17 mouse cellular contexts compared by ENCODE assay signal in the genomic region with DNA sequence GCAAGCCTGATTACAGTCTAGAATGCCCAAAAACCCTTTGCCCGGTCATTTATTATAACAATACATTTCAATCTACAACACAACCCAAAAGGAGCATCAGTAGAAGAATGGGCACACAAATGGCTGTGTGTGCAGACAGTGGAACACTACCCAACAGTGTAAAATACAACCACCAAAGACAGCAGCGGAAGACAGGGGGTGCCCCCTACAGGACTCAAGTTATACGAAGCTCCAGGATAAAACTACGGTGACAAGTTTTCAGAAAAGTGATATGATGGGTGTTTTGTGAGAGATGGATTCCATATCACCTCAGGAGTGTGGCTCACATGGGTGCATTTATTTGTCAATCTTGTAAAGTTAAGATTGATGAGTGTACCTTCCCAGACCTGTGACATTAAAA. TPM values are rescaled to one million over a fixed set of nuclear protein-coding genes. Genes with fewer than 3 reads are reported as not detected.
DNase-seq lines count a peak whose midpoint lies in the region; ATAC-seq and TF ChIP-seq lines count a peak whose summit lies in the region.
"Had no signal": no experiment of that assay in that cellular context is flagged by ENCODE, and none has a peak within 500 bp of the region (broad histone marks: within the 10 kb centered on the region; RNA-seq: fewer than 3 reads in every experiment).

No protein-coding gene starts in this region.

- intact Hi-C loops in gastrocnemius, adult 2 months (cut with DNase I): no loop called here
- intact Hi-C loops in gastrocnemius, postnatal 14 days (cut with DNase I; ENCODE audit: low total_unique reads): no loop called here

- H3K36me3 ChIP-seq in kidney, adult 2 months (ENCODE audit: control insufficient read depth, insufficient read depth, low read length): no peaks in the 10 kb centered on the region
- no peaks in the 10 kb centered on the region for H3K36me3 ChIP-seq in lung, embryonic 15.5 days
- H3K36me3 ChIP-seq in hindbrain, postnatal 0 days (ENCODE audit: insufficient read depth, low read length): no peaks in the 10 kb centered on the region
- H3K36me3 ChIP-seq: hindbrain, embryonic 10.5 days; midbrain, embryonic 13.5 days; neural tube, embryonic 12.5 days had no signal

- TF ChIP-seq POLR2A in kidney, adult 2 months (IDR thresholded peaks at IDR 0.05; ENCODE audit: low read depth, low read length): no peak

- no peaks in the 10 kb centered on the region for H3K9me3 ChIP-seq in lung, embryonic 15.5 days
- H3K9me3 ChIP-seq in hindbrain, postnatal 0 days (ENCODE audit: low read length): no peaks in the 10 kb centered on the region
- H3K9me3 ChIP-seq: forebrain, embryonic 13.5 days; hindbrain, embryonic 10.5 days; midbrain, embryonic 13.5 days; neural tube, embryonic 12.5 days had no signal

- 96% methylated on average over 4 of the region's 4 CpGs for WGBS in kidney, adult 2 months
- over 99% methylated on average over 4 of the region's 4 CpGs for WGBS in lung, embryonic 15.5 days
- WGBS in hindbrain, postnatal 0 days: 94% methylated on average over 4 of the region's 4 CpGs

- H3K27ac ChIP-seq in gastrocnemius, adult 2 months: peak overlapping the region; percentile 84; the same call in 1 of the 2 replicates
- peak overlapping the region; percentile 53; the same call in 1 of the 2 replicates for H3K27ac ChIP-seq in kidney, adult 2 months (ENCODE audit: insufficient read depth, low read depth, low read length)
- H3K27ac ChIP-seq in lung, embryonic 15.5 days: peak overlapping the region; percentile 86
- no peak overlapping the region for H3K27ac ChIP-seq in hindbrain, postnatal 0 days
- H3K27ac ChIP-seq: forebrain, embryonic 13.5 days; hindbrain, embryonic 10.5 days; liver, embryonic 14.5 days; midbrain, embryonic 13.5 days; neural tube, embryonic 12.5 days had no signal

- ATAC-seq in lung, embryonic 15.5 days (ENCODE audit: borderline replicate concordance, extremely low read depth, low FRiP score, low TSS enrichment): no peak
- ATAC-seq in hindbrain, postnatal 0 days: no peak
- ATAC-seq: midbrain, embryonic 13.5 days had no signal

- no peak overlapping the region for H3K4me2 ChIP-seq in lung, embryonic 15.5 days
- H3K4me2 ChIP-seq in hindbrain, postnatal 0 days (ENCODE audit: low read depth, low read length): no peak overlapping the region
- H3K4me2 ChIP-seq: forebrain, embryonic 13.5 days; midbrain, embryonic 13.5 days; neural tube, embryonic 12.5 days had no signal

- no peak overlapping the region for H3K4me3 ChIP-seq in gastrocnemius, adult 2 months
- H3K4me3 ChIP-seq in kidney, adult 2 months (ENCODE audit: insufficient read depth, low read depth, low read length): no peak overlapping the region
- no peak overlapping the region for H3K4me3 ChIP-seq in lung, embryonic 15.5 days
- no peak overlapping the region for H3K4me3 ChIP-seq in hindbrain, postnatal 0 days (ENCODE audit: low read length)
- H3K4me3 ChIP-seq: forebrain, embryonic 13.5 days; hindbrain, embryonic 10.5 days; midbrain, embryonic 13.5 days; neural tube, embryonic 12.5 days had no signal

- H3K9ac ChIP-seq in lung, embryonic 15.5 days: no peak overlapping the region
- no peak overlapping the region for H3K9ac ChIP-seq in hindbrain, postnatal 0 days (replicated peaks; ENCODE audit: low read length)
- H3K9ac ChIP-seq: forebrain, embryonic 13.5 days; liver, embryonic 14.5 days; midbrain, embryonic 13.5 days; neural tube, embryonic 12.5 days had no signal

- H3K27me3 ChIP-seq in kidney, adult 2 months (replicated peaks; ENCODE audit: control insufficient read depth, insufficient read depth, low read length): no peaks in the 10 kb centered on the region
- no peaks in the 10 kb centered on the region for H3K27me3 ChIP-seq in lung, embryonic 15.5 days
- no peaks in the 10 kb centered on the region for H3K27me3 ChIP-seq in hindbrain, postnatal 0 days (ENCODE audit: insufficient read depth, low read length)
- H3K27me3 ChIP-seq: forebrain, embryonic 13.5 days; midbrain, embryonic 13.5 days; neural tube, embryonic 12.5 days had no signal

- peaks cover 7% of the 10 kb centered on the region; the same call in 1 of the 2 replicates for H3K4me1 ChIP-seq in kidney, adult 2 months (ENCODE audit: control insufficient read depth, insufficient read depth, low read length)
- H3K4me1 ChIP-seq in lung, embryonic 15.5 days: peaks cover 21% of the 10 kb centered on the region
- no peaks in the 10 kb centered on the region for H3K4me1 ChIP-seq in hindbrain, postnatal 0 days (ENCODE audit: insufficient read depth, low read length)
- H3K4me1 ChIP-seq: hindbrain, embryonic 10.5 days; midbrain, embryonic 13.5 days; neural tube, embryonic 12.5 days had no signal

- DNase-seq in gastrocnemius, adult 2 months: no peak
- no peak for DNase-seq in gastrocnemius, postnatal 14 days
- DNase-seq in kidney, adult 2 months: peak; percentile 14
- no peak for DNase-seq in kidney, postnatal 14 days
- DNase-seq in lung, adult 18-20 months: no peak
- DNase-seq in brain, adult 2 months (ENCODE audit: low read depth, low spot score): peak; percentile 7
- DNase-seq in hindbrain, postnatal 0 days (ENCODE audit: low spot score): no peak
- DNase-seq: right cerebral cortex, postnatal 4 days; thymus, postnatal 25 days had no signal

- TF ChIP-seq CTCF in gastrocnemius, adult 2 months (IDR thresholded peaks at IDR 0.05): peak; percentile 21; the same call in 1 of the 2 replicates
- 0 out of 2 replicates have a peak, but pooled peaks have one; percentile 20 for TF ChIP-seq CTCF in kidney, adult 2 months (conservative IDR thresholded peaks at IDR 0.05; ENCODE audit: insufficient read depth, insufficient read length, low read depth, low read length)
- TF ChIP-seq CTCF in hindbrain, postnatal 0 days (IDR thresholded peaks at IDR 0.05; ENCODE audit: low read depth): no peak

RNA-seq across cellular contexts. Expression of a gene that starts 38.6 kb away (rescaled TPM):
- 10 to 100 TPM in 1 of 2 experiments, 1 to 10 TPM in 1; 8.2 to 13.7 TPM for total RNA-seq in gastrocnemius, adult 2 months (2021)
- 1 to 10 TPM; 7.4 to 9.9 TPM for total RNA-seq in gastrocnemius, postnatal 14 days (2021)
- 0.78 and 0.90 TPM in 2 replicates for polyA plus RNA-seq in kidney, adult 2 months (2012; rRNA removed)
- 8.0 and 8.3 TPM in 2 replicates for polyA plus RNA-seq in lung, embryonic 15.5 days (2015; fragmentation: Nextera tagmentation; extraction: Ambion mirVana)
- total RNA-seq in hindbrain, postnatal 0 days (2014; rRNA removed): 2.4 and 2.6 TPM in 2 replicates
- polyA plus RNA-seq in hindbrain, postnatal 0 days (2015; fragmentation: Nextera tagmentation; extraction: Ambion mirVana): 2.5 and 3.1 TPM in 2 replicates
- total RNA-seq: granulocyte monocyte progenitor cell, adult 5-6 weeks; megakaryocyte, adult 5-6 weeks had no signal

Comparison
In these comparisons a context has a peak if more than half of its experiments do, and no peak if none do; other contexts are left out.
1. DNase-seq: peak in kidney, adult 2 months (single experiment) and brain, adult 2 months (single experiment); none in gastrocnemius, adult 2 months (single experiment), gastrocnemius, postnatal 14 days (single experiment), kidney, postnatal 14 days (single experiment), lung, adult 18-20 months (0 of 2) and hindbrain, postnatal 0 days (single experiment).